Mouse (Mus musculus): ENCODE data around the gene Serinc5. TPM values are rescaled to one million over a fixed set of nuclear protein-coding genes. Genes with fewer than 3 reads are reported as not detected.

Gene Serinc5
- polyA plus RNA-seq, 1 experiment from 2014 or later = 5.8 TPM

DNA sequence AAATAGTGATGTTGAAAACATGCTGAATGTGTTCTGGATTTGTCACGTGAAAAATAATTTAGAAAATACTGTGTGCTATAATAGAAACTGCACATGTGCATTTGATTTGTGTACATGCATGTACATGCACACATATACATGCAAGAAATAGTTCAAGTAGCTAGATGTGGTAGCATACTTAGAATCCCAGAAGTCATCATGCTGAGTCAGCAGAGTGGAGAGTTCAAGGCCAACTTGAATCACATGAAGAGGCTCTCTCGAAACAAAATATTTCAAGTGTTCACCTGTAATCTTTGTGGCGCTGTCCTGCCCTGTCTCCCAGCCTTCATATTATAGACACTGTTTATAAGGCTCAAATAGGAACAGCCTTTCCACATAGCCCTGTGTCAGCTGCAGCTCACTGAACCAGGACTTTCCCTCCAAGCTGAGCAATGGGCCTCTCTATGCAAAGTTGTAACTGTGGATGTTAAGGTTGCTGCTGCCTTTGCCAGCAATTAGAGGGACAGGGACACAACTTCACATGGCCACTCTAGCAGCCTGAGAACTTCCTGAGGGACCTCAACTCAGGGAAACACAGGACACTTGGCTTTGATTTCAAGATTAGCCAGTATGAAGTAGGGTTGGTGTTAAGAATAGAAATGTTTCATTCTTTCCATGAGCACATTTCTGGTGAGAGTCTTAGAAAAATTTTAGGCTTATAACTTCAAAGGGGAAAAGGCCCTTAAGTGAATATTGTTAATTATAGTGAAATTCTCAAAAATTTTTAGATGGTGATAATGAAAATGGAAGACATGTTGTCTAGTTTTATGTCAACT is 107.2 kb downstream of the Serinc5 start:
- Histone ChIP-seq H3K4me3 (ENCODE audit: inconsistent target) (no peak overlapping the region), H3K36me3 (ENCODE audit: inconsistent target) (no peaks in the 10 kb centered on the region), H3K79me2 (ENCODE audit: inconsistent target) (no peaks in the 10 kb centered on the region), H3K27ac (no peak overlapping the region)
- 100% methylated on average over 3 of the region's 3 CpGs for WGBS (ENCODE audit: missing documents)

DNA sequence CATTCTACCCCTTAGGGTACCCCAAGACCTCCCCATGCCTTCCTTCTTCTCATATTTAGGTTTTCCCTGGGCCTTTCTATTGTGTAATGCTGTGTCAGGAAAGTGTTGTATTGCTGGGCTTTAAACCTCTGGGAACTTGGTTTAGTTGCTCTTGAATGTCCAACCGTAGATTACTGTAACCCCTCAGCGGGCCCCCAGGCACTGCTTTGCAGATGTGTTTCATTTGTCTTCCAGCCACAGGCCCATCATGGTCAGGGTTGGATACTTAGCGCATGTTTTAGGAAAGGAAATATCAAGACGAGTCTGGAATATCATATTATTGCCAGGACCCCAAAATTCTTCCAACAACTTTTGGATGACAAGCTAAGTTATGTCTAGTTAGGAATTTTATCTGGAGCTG is 110.1 kb downstream of the Serinc5 start:
- WGBS (ENCODE audit: missing documents) = 88% methylated on average over 4 of the region's 4 CpGs
- Histone ChIP-seq H3K27ac (no peak overlapping the region), H3K4me3 (ENCODE audit: inconsistent target) (no peak overlapping the region), H3K79me2 (ENCODE audit: inconsistent target) (no peaks in the 10 kb centered on the region), H3K36me3 (ENCODE audit: inconsistent target) (no peaks in the 10 kb centered on the region)

DNA sequence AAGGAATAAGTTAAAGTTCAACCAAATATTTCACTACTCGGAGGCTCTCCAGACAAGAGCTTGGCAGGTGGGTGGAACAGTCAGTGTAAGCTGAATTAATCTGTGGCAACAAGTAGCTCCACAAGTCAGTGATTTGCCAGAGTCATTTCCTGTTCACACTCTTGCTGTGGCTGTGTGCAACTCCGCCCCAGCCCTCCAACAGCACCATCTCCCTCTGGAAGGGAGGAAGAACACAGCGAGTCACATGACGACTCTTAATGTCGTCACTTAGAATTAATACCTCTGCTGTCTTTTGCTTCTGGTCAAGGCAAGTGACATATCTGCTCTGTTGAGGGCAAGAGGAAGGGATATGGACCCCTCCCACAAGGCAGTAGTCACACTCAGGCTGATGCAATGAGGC is 111.5 kb downstream of the Serinc5 start:
- H3K27ac ChIP-seq = no peak overlapping the region
- H3K36me3 ChIP-seq (ENCODE audit: inconsistent target) = no peaks in the 10 kb centered on the region
- H3K4me3 ChIP-seq (ENCODE audit: inconsistent target) = no peak overlapping the region
- 35% methylated on average over 5 of the region's 5 CpGs for WGBS (ENCODE audit: missing documents)
- no peaks in the 10 kb centered on the region for H3K79me2 ChIP-seq (ENCODE audit: inconsistent target)

DNA sequence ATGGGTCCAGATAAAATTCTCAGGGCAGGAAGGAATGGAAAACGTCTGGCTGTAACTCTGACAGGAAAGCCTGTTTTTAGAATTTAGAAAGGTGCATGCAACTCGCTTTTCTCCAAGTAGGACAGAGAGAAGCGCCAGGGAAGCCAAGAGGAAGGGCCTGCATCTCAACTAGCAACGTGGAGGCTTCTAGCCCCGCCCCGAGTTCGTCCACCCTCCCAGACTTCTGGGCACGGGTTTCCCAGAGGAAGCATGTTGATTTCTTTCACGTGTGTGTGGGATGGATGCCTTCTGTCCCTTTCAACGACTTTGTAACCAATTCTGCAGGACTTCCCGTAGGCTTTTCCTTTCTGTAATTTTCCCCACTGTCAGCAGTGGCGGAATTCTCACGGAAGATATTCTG is 118.9 kb downstream of the Serinc5 start:
- Histone ChIP-seq H3K4me3 (ENCODE audit: inconsistent target) (no peak overlapping the region), H3K27ac (no peak overlapping the region)
- WGBS (ENCODE audit: missing documents) = 73% methylated on average over 12 of the region's 13 CpGs

DNA sequence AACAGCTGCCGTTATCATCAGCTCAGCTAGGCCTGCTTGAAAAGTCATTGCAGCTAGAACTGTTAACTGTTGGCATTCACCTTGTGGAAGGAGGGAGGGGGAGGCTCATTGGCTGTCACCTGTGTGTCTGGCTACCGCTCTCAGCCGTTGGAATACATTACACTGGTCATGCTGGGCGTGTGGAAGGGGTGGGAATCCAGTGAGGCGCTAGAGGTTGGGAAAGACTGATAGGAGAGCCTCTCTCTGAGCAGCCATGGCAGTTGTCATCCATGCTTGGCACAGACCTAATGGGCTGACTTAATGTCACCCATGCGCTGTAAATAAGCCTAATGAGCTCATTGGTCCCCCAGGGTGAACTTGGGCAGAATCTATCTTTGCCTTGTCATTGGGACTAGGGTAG is 120.9 kb downstream of the Serinc5 start:
- Histone ChIP-seq H3K27ac (no peak overlapping the region), H3K4me3 (ENCODE audit: inconsistent target) (no peak overlapping the region), H3K79me2 (ENCODE audit: inconsistent target) (no peaks in the 10 kb centered on the region), H3K36me3 (ENCODE audit: inconsistent target) (no peaks in the 10 kb centered on the region)
- WGBS (ENCODE audit: missing documents) = 93% methylated on average over 6 of the region's 6 CpGs

More for the DNA sequence above, 118.9 kb downstream of the Serinc5 start:
- H3K79me2 ChIP-seq (ENCODE audit: inconsistent target) = no peaks in the 10 kb centered on the region
- no peaks in the 10 kb centered on the region for H3K36me3 ChIP-seq (ENCODE audit: inconsistent target)

DNA sequence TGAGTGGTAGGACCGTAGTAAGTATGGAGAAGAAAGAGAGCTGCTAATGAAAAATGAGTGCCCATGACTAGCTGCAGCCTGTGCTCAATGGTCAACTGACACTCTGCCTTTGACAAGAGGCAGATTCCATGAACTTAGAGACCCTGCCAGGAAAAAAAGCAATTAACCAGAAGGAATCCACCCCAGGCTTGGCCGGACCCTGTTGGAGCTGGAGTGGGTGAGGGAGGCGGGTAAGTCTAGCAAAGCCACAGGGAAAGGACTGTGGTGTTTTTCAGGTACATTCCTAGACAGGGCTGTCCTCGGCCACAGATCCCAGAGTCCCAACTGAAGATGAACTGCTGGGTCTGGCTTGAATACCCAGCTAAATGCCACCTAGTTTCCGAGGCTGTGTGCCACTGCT is 121.9 kb downstream of the Serinc5 start:
- Histone ChIP-seq H3K36me3 (ENCODE audit: inconsistent target) (no peaks in the 10 kb centered on the region), H3K4me3 (ENCODE audit: inconsistent target) (no peak overlapping the region), H3K27ac (no peak overlapping the region), H3K79me2 (ENCODE audit: inconsistent target) (no peaks in the 10 kb centered on the region)
- WGBS (ENCODE audit: missing documents) = 95% methylated on average over 5 of the region's 5 CpGs

DNA sequence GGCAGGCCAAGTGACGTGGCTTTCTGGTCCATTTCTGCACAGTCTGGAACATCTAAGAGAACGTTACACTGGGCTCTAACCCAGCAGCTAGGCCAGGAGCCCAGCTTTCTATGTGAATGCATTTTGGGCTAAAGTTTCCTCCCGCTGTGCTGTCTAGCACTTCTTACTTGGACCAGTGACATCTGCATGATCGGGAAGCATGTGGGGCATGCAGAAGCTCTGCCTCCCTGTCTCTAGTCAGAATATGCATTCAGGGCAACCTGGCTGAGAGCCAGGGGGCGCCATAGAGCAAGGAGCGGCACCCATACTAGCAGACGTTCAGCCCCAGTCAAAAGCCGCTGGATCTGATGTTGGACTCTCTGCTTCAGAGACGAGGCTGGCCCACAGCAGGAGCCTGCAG is 122.4 kb downstream of the Serinc5 start:
- Histone ChIP-seq H3K4me3 (ENCODE audit: inconsistent target) (no peak overlapping the region), H3K27ac (no peak overlapping the region), H3K79me2 (ENCODE audit: inconsistent target) (no peaks in the 10 kb centered on the region), H3K36me3 (ENCODE audit: inconsistent target) (no peaks in the 10 kb centered on the region)
- WGBS (ENCODE audit: missing documents) = 42% methylated on average over 9 of the region's 9 CpGs

DNA sequence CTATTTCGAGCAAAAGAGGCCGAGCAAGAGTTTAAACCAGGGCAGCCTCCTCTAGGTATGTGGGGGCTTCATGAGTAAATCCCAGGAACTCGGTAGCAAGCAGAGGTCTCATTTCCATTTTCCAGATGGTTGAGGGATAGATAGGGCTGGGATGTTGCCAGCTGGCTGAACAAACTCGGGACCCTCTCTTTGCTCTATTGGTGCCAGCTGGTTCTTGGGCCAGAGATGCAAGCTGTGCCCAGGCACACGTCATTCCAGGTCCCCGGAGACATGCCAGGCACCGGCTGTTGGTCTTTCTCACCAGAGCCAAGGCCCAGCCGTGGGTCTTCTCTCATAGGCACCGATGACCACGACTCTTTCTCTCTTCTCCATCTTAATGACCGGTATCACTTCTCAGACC is 122.8 kb downstream of the Serinc5 start:
- H3K27ac ChIP-seq = no peak overlapping the region
- H3K4me3 ChIP-seq (ENCODE audit: inconsistent target) = no peak overlapping the region
- H3K79me2 ChIP-seq (ENCODE audit: inconsistent target) = no peaks in the 10 kb centered on the region
- H3K36me3 ChIP-seq (ENCODE audit: inconsistent target) = no peaks in the 10 kb centered on the region
- 94% methylated on average over 11 of the region's 11 CpGs for WGBS (ENCODE audit: missing documents)

DNA sequence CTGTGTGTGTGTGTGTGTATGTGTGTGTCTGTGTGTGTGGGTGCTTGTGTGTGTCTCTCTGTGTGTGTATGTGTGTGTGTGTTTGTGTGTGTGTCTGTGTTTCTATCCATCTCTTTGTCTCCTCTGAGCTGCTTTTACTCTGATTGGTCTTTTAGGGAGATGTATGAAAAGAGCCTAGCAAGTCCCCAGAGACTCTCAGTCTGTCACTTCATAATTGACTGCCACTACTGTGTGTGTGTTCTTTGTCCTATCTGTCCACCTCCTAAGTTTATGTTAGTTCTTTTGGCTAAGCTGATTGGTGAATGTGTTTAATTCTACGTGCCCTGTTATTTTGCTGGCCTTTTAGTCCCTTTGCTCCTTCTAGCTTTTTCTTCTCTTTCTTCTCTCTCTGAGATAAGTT is 124.8 kb downstream of the Serinc5 start:
- Histone ChIP-seq H3K27ac (no peak overlapping the region), H3K4me3 (ENCODE audit: inconsistent target) (no peak overlapping the region), H3K36me3 (ENCODE audit: inconsistent target) (no peaks in the 10 kb centered on the region), H3K79me2 (ENCODE audit: inconsistent target) (no peaks in the 10 kb centered on the region)
- whole genome bisulfite sequencing (ENCODE audit: missing documents) = 100% methylated on average over 1 of the region's 1 CpGs

DNA sequence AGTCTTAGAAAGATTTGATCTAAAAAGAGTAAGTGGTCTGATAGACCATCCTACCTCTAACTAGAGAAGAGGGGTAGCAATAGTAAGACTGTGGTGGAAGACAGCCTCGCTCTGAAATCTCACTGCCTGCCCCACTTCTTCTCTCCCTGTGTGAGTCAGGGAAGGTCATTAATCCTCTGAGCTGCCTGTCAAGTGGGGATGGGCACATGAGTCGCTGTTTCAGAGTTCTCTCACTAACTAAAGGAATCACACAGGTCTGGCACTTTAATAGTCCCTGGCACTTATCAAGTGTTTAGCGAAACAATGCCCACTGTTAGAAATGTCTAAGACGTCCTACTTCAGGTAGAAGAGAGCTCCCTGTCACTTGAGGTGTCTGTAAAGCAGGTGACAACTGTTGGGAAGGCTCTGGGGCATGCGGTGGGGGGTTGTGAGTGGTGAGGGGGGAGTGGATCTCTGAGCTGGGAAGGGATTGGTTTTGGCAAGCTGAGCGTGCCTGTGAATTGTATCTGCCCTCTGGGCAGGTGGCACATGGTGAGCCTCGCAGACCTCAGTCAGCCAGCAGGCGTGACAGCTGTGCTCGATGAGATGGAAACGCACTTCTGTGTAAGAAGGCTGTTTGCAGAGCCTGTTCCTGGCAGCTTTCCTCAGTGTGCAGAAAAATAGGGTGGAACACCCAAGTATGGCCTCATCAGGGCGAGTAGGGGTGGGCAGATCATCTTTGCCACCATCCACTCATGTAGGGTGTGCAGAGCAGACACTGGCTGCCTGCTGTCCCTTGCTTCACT is 125.8 kb downstream of the Serinc5 start:
- WGBS (ENCODE audit: missing documents) = 82% methylated on average over 11 of the region's 11 CpGs
- no peak overlapping the region for H3K27ac ChIP-seq
- H3K79me2 ChIP-seq (ENCODE audit: inconsistent target) = no peaks in the 10 kb centered on the region
- H3K36me3 ChIP-seq (ENCODE audit: inconsistent target) = no peaks in the 10 kb centered on the region
- no peak overlapping the region for H3K4me3 ChIP-seq (ENCODE audit: inconsistent target)

DNA sequence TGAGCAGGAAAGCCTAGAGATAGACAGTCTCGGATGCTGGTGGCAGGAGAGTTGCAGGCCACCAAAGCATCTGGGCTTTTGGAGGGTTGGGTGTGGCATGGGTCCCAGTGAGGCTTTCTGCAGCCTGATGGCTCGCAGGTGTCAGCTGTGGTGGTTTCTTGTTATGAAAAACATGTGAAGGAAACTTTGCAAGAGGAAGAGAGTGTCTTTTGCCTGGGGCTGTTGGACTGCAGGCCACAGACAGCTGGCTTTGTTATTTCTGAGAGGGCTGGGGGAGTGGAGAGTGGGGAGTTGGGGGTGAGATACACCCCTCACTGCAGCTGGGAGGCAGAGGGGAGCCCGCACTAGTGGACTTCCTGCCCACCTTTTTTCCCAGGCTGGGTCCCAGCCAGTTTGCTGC is 127.9 kb downstream of the Serinc5 start:
- Histone ChIP-seq H3K36me3 (ENCODE audit: inconsistent target) (no peaks in the 10 kb centered on the region), H3K4me3 (ENCODE audit: inconsistent target) (no peak overlapping the region), H3K79me2 (ENCODE audit: inconsistent target) (no peaks in the 10 kb centered on the region), H3K27ac (no peak overlapping the region)
- 67% methylated on average over 3 of the region's 3 CpGs for WGBS (ENCODE audit: missing documents)

DNA sequence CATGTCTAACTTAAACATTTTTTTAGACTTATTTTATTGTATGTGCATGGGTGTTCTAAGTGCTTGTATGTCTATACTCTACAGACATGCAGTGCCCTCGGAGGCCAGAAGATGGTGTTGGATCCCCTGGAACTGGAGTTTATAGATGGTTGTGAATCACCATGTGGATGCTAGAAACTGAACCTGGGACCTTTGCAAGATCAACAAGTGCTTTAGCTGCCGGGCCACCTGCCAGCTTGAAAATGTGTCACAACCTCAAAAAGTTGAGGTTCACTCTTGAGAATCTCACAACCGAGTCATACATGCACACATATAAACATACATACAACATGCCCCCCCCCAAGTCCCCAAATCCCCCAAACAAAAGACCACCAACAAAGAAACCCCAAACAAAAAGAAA is 129.0 kb downstream of the Serinc5 start:
- Histone ChIP-seq H3K79me2 (ENCODE audit: inconsistent target) (no peaks in the 10 kb centered on the region), H3K36me3 (ENCODE audit: inconsistent target) (no peaks in the 10 kb centered on the region), H3K4me3 (ENCODE audit: inconsistent target) (no peak overlapping the region), H3K27ac (no peak overlapping the region)
- WGBS (ENCODE audit: missing documents) = 96% methylated on average over 3 of the region's 3 CpGs

DNA sequence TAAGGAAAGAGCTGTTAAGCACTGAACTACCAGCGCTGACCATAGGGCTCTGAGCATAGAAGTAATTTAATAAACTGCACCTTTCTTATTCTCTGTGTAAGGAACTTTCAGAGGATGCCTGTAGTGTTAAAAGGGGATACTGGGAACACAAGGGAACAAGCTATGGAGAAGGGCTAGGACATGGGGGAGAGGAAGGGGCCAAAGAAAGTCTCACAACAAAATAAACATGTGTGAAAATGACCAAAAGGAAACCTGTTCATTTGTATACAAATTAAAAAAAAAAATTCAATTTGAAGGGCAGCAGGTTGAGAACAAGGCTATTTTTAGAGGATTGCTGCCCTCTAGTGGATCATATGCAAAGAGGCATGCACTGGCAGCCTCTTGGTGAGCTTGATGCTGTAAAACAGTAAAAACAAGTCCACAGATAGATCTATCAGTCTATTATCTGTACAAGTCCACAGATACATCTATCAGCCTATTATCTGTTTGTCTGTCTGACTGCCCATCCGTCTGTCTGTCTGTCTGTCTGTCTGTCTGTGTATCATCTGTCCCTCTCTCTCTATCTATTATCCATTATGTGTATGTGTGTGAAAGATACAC is 129.9 kb downstream of the Serinc5 start:
- Histone ChIP-seq H3K36me3 (ENCODE audit: inconsistent target) (no peaks in the 10 kb centered on the region), H3K79me2 (ENCODE audit: inconsistent target) (no peaks in the 10 kb centered on the region), H3K27ac (no peak overlapping the region), H3K4me3 (ENCODE audit: inconsistent target) (no peak overlapping the region)
- 14% methylated on average over 2 of the region's 2 CpGs for WGBS (ENCODE audit: missing documents)

DNA sequence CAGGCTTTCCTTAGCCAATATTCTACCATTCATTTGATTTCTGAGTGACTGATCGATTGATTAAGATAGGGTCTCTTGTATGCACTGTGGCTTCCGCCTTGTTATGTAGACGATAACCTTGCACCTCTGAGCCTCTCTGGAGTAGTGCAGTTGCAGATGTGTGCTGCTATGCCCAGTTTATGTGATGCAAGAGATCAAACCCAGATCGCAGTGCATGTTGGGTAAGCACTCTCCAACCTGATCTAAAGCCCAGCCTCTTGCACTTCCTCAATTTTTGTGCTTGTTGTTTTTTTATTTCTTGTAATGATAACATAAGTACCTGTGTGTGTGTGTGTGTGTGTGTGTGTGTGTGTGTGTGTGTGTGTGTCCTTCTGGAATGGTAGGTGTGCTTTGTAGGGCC is 132.0 kb downstream of the Serinc5 start:
- Histone ChIP-seq H3K36me3 (ENCODE audit: inconsistent target) (no peaks in the 10 kb centered on the region), H3K27ac (no peak overlapping the region), H3K4me3 (ENCODE audit: inconsistent target) (no peak overlapping the region), H3K79me2 (ENCODE audit: inconsistent target) (no peaks in the 10 kb centered on the region)
- WGBS (ENCODE audit: missing documents) = 52% methylated on average over 4 of the region's 4 CpGs

DNA sequence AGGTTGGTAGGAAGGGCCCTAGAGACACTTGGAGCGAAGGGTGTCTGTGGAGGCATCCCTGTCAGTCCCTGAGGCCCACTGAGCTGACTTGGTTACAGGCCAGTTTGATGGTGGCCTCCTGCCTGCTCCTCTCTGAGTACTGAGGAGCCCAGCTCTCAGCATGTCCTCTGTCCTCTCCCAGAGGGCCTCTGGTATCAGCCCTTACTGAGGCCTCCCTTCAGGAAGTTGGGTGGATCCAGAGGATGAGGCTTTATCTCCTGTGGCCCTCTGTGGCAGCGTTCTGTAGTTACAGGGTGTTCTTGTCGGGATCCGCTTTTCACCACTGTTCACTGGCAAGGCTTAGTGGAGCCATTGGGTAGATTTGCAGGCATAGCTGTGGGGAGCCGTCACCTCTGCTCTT is 132.4 kb downstream of the Serinc5 start:
- no peaks in the 10 kb centered on the region for H3K36me3 ChIP-seq (ENCODE audit: inconsistent target)
- WGBS (ENCODE audit: missing documents) = 87% methylated on average over 5 of the region's 5 CpGs
- no peak overlapping the region for H3K27ac ChIP-seq
- no peaks in the 10 kb centered on the region for H3K79me2 ChIP-seq (ENCODE audit: inconsistent target)
- no peak overlapping the region for H3K4me3 ChIP-seq (ENCODE audit: inconsistent target)
